Mouse (Mus musculus) E14TG2a.4 (cell line): ENCODE data around the gene Tmem59.

Experiments
- CTCF ChIP-seq: conservative IDR thresholded peaks from 2 replicates; pipeline ENCODE4 v1.5.1; 2014; ENCODE audit warnings: low read length
- POU5F1 ChIP-seq: IDR thresholded peaks from 2 replicates; pipeline ENCODE4 v1.6.1; 2014; ENCODE audit warnings: low read length, borderline replicate concordance

DNA sequence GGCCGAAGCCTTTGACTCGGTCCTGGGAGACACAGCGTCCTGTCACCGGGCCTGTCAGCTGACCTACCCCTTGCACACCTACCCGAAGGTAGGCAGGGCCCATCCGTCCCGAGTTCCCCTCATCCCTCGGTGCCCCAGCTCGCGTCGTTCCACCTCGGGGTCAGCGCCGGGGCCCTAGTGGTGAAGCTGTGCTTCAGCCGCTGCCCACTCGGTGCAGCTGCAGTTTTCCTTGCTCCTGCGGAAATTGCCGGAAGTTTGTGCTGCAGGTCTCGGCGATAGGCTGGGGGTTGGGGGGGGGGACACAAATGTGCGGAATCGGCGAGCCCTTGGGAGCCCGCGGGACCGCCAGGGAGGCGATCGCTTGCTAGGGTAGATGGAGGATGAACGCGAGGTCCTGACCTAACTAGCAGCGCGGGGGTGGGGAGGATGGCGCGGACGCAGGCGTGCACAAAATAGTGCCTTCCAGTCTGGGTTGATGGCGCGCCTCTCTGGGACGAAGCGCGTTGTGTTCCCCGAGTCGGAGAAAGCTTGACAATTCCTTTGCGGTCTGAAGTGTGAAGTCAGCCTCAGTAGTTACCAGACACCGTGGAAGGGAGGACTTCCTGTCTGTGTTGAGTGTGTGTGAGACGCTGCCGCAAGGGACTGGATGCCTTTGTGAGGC is 761 bp downstream of the Tmem59 start, which contains the start of gene Tceanc2:
- TF ChIP-seq POU5F1 (no peak), CTCF (no peak)
